Mouse (Mus musculus) adrenal gland, postnatal 36 days (tissue): ENCODE measurements at regions not wholly inside any gene's neighbourhood (a gene's known extent, or its start where the extent isn't known, plus 50 kb on each side); places are given as distances from the start of the nearest gene placed in this dataset.
A peak's percentile ranks its signal among the peaks of the same experiment; 100 is the strongest.

Experiments used
- DNase-seq, 2 experiments: peaks; one replicate each; pipeline ENCODE4 v3.0.0; 2021; ENCODE audit warnings: mixed read lengths in 1 of 2

DNA sequence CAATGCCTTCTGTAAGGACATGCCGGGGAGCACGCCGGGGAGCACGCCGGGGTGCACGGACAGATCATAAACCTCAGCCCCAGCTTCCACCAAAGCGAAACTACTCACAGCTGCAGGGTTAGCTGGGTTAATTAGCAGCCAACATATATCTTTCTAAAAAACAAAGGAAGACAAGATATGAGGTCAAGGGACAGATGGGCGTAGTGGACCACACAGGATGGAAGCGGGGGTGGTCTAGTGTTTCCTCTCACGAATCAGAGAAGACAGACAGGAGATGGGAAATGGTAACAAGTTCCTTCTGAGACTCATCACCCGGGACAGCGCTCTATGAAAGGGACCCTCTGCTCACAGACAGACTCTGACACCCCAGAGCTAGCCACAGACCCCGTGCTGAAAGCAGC lies 60.0 kb upstream of the Ajap1 start:
- no peak for DNase-seq

DNA sequence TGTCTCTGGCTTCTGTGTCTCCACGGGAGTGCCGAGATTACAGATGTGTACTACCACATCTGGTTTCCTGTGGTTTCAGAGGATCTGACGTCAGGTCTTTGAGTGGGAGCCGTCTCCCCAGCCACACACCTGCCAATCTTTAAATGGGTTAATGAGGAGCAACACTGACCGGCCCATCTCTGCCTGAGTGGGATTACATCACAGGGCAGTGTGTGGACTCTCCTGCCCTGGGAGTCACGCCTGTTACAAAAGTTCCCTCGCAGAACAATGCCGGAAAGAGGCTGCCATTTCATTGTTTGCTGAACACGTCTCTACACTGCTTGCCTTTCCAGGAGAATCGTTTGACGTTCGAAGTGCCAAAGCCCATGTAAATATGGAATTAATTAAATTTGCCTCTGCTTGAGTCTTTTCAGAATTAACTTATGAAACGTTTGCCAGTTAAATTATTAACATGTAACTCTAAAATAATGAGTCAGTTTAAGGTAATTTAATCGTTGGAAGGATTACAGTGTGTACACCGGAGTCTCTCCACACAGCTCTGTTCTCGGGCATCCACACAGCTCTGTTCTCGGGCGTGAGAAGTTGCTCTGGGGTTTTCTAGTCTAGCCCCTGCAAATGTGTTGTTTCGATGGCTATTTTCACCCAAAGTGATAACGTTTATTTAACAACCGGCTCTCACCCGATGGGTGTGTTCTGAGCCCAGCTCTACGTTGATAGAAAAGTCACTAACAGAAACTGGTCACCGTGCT lies 61.5 kb upstream of the Ajap1 start:
- DNase-seq, result no peak

DNA sequence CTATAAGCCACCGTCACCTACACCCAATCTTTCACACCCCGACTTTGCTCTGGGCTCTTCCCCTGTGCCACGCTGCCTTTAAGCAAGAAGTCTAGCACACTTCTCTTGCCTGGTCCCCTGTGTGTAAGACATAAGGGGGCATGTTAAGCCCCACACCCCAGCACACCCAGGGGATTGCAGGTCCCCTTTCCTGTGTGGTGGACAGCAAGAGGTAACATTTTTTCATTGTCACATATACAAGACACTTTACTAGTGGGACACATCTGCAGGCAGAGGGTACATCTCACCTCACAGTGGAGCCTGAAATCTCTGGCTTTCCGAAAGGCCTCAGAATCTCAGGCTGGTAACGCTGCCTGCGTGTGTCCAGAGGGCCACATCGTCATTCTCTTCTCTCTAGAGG lies 64.1 kb upstream of the Ajap1 start:
- DNase-seq, result no peak

DNA sequence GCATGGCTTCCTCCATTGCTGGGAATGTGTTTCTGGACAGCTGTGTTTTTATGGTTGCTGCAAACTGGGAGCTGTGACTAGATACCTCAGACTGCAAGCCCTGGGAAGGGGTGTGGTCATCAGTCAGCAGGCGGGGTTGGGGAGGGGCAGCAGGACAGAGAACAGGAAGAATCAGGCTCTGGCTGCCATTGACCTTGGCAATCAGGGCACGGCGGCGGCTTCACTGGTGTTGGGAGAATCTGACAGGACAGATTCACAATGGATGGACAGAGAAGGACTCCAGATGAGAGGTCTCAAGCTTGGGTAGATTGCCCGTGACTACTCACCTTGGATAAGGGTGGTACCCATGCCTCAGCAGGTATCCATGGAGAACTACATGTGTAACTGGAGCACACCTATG lies 64.5 kb upstream of the Ajap1 start:
- DNase-seq, result no peak

DNA sequence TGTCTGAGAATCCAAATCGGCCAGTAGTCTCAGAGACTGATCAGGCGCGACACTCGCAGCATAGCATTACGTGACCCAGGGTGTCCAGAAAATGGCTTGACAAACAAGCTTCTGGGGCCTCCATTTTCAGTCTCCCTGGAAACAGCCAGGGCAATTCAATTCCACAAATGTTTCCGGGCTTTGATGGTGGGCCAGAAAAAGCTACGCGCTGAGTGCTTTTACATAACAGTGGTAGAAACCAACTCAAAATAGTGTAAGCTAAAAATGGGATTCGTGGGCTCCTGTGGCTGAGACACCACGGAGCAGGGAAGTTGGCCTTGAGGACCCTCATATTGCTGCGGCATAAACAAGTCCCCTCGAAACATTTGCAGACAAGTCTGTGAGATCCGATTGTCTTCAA lies 65.3 kb upstream of the Ajap1 start:
- no peak for DNase-seq

DNA sequence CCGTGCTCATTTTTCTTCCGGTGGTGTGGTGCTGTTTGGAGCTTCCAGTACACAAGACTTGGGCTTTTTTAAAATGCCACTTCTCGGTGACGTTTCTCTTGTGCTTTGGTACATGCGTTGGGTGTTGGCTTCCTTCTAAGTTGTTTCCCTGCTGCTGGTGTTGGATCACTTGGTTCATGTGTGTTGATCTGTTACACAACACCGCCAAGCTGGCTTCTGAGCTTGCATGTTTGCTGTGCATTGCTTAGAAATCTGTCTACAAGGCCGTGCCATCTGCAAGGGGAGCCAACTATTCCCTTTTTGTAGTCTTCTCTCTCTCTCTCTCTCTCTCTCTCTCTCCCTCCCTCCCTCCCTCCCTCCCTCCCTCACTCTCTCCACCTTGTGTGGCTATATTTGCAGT lies 68.7 kb upstream of the Ajap1 start:
- DNase-seq, result no peak

DNA sequence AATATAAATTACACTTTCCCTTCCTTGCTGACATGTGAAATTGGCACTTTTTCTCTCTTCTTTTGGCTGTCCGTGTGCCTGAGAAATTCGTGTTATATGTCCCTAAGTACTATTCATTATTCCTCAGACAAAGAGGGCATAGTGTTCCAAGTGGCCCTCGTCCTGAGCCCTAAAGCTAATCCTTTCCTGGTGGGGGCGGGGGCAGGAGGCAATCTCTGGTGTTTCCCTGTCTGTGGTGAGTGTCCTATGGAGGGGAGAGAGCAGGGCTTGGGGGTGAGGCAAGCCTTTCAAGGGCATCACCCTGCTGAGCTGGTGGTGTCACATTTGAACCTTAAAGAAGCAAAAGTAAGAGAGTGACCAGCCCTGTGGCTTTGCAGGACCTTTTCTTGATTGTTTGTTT lies 69.9 kb upstream of the Ajap1 start:
- no peak for DNase-seq

DNA sequence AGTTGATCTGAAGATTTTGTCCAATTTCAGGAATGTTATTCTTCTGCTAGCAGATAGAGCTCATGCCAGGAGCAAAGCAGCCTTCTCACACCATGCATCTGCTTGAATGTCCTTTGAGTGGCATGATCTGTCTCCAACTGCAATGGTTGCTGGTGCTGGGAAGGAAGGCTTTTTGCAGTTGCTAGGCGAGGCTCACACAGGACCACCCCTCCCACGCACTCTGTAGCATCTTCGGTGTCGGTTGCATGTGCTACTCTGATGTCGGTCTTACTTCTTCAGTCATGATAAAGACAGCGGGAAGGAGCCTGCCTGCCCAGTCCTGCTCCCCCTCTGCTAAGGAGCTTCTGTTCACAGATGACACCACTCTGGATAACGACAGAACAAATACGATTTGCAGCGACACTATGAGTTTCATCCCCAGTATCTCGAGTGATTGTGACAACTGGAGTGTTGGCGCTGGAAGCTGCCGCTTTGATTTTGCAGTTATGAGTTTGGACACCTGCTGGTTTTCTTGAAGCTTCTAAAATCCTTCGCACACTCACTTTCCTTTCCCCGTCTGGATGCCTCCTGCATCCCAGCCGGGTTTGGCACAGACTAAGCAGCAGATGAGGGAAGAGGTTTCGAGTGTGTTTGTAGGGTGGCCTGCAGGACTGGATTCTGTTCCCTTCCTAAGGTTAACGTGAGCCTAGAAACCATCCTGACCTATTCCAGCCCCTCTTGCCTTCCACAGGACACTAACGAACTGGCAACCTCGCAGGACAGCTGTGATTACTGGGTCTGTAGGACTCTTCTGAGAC lies 75.4 kb upstream of the Ajap1 start:
- no peak for DNase-seq

DNA sequence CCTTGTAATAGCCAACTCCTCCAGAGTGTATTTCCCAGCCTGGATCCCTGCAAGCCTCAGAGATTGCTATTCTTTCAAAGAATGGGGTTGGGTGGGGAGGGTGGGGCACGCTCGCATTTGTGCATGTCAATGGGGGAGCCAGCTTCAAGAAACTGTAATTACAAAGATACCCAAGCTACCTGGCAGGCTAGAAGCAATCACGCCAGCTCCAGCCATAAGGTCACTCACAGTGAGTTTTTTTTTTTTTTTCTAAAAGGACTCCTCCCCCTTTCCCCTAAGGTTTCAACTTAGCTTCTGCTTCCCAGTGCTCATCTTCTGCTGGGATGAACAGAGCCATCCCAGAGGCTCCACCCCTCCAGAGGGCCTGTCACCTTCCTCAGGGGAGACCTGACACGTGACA lies 77.0 kb upstream of the Ajap1 start:
- DNase-seq, result no peak

DNA sequence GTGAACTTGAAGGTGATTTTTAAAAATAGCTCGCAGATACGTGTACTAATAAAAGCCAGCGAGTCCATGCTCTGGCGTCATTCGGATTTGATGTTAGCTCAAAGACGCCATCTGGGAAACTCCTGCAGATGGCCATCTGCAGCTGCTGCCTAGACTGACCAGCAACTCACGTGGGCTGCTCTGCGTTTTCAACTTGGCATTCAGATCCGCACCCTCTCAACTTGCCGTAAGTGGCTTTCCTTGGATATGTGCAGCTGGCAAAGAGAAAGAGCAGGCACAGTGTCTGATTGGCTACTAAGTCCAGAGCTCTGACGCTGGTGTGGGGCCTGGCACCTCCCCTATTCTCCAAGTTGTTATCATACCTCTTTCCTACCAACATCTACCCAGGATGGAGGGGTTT lies 77.6 kb upstream of the Ajap1 start:
- DNase-seq, result peak in 1 of 2 experiments; percentile 8

DNA sequence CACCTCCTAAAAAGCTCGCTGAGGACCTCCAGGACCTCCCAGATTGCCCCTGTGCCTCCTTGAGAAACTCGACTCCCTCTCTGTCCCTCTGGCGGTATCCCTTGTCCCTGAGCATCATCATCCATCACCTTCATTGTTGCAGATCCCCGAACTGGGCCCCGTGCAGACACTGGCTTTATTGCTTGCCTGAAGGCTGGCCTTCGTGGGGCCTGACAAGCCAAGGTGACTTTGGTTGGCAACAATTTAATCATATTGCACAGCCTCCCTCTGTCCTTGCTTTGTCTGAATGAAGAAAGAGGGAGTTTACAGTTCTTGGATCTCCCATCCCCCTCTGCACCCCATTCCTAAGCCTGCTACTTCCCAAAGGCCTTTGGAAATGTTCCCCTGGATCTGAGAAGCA lies 78.3 kb upstream of the Ajap1 start:
- peak; percentile 64 to 83 for DNase-seq

DNA sequence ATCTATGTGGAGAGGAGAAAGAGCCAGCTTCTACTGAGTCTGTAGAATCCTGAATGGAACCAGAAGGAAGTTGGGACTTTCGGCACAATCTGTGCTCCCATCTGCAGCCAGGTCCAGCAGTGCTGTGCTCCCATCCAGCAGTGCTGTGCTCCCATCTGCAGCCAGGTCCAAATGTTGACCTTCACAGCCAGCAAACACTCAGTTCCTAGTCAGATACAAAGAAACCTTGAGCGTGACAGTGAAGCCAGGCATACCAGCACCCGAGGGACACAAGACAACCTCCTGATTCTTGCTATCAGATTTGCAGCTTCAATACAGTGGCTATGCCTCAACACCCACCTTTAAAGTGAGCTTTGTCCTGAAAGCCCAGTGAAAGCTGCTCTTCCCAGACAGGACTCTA lies 79.4 kb upstream of the Ajap1 start:
- peak; percentile 17 to 36 for DNase-seq

DNA sequence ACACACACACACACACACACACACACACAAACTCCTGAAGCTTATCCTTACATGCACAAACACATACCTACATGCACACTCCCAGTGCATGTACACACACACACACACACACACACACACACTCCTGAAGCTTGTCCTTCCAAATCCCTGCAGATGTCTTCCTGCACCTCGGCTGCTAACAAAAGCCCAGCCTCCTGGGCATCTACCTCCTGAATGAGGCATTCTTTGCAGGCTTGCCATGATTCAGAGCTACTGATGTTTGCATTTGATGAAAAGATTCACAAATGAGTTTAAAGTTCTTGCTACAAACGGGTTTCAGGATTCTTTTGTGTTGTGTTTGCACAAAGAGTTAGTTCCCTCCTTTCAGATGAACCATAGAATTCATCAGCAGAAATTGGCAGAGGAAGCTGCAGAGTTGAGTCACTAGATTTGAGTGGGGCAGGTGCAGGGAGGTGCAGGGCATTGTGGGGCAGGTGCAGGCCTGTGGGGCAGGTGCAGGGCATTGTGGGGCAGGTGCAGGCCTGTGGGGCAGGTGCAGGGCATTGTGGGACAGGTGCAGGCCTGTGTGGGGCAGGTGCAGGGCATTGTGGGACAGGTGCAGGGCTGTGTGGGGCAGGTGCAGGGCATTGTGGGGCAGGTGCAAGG lies 84.8 kb upstream of the Ajap1 start:
- no peak for DNase-seq

DNA sequence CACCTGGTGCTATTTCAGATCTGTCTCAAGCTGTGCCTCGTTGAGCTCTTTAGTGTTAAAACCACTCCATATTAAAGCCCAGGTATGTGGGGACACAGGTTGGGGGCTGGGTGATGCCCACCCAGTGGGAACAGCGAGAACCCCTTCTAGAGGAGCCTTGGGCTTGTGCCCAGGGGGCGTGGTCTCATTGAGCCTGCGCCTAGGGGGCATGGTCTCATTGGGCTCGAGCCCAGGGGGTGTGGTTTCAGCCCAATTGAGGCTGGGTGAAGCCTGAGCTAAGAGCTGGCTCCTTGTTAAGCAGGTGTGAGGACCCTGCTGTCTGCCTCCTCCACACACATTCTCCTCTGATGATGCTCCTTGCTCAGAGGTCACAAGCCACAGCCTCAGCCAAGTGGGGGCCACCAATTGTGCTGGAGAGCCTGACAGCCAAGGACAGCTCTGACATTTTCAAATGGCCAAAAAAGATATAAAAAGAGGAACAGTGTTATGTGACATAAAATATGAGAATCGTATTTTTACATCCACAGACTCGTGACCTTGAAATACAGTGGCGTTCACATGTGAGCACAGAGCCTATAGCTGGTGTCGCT lies 90.7 kb upstream of the Ajap1 start:
- DNase-seq, result peak; percentile 40 to 44

DNA sequence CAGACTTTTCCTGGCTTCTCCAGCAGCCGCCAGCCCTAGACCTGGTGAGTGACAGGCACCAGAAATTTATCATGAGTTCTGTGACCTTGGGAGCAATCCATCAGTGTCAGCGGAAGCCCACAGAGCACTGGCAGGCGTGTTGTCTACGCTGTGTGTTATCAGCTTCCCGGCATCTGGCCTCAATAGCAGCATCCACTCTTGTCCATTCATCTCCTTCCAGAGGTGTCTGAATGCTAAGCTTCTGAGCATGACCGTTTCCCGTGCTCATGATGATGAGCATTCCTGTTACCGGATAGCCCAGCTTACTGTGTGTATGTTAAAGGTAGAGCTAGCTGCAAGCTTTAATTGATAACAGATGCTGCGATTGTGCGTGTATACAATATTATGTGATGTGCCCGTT lies 110.7 kb upstream of the Ajap1 start:
- DNase-seq, result no peak

DNA sequence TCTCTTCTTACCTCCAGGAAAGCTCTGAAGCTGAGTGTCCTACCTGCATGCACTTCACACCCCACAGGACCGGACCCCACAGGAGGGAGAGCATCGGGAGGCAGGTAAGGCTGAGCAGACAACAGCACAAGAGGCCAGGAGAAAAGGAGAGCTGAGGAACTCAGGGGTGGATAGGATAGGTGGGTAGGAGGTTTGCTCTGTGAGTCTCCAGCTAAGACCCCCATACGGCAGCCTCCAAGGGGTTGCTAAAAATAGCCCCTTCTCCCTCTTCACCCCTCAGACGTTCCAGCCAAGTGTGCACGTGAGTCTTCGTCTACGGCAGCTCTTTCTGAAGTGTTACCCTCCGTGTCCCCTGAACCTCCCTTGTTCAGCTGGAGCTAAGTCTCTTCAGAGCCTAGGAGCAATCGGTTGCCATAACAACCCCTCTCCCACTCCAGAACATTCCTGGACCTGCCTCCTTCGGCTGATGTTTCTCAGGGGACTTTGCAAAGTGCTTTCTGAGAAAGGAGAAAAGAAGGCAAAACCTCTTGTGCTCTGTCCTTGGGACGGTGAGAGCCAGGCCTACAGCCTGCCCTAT lies 117.3 kb upstream of the Ajap1 start:
- no peak for DNase-seq

DNA sequence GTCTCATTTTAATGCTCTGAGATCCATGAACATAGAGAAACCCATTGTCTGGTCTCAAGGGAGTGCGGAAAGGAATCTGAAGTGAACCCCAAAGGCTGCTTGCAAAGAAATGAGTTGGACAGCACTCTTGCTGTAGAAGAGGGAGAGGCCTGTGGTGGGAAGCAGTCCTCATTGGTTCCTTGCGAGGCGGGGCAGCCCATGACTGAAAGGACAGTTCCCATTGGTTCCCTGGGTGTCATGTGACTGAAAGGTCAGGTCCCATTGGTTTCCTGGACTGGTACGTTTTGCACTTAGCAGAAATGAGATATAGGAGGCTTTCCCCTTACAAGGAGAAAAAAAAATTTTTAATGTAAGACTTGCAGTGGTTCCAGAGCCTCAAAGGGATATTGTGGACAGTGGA lies 119.9 kb upstream of the Ajap1 start:
- no peak for DNase-seq

DNA sequence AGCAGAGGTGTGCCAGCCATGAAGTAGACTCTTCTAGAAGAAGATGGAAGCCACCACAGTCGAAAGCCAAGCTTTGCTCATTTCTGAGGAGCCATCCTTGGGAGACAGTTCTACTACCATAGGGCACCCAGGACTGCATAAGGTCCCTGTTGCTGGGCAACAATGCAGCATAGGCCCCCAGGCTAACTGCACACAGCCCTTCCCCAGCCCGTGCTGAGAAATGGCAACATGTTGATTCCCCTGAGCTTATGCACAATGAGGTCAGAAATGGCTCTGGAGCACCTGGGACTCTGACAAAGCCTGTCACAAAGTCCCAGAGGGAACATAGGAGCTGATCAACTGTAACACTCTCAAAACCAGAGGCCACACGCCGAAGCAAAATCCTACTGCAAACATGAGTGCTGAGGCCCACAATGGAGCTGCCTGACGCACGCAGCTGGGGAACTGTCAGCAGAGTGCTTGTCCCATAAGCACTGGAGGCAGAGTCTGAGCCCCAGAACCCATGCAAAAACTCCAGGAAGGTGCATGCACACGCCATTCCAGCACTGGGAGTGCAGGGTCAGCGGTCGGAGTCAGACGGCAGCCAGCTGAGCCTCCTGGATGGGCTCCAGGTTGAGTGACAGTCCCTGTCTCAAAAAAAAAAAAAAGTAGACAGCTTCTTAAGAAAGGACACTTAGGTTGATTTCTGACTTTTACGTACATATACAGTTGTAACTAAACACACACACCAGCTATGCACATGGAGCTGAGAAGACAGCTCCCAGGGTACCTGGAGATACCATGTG lies 120.6 kb upstream of the Ajap1 start:
- DNase-seq, result peak; percentile 17 to 39

DNA sequence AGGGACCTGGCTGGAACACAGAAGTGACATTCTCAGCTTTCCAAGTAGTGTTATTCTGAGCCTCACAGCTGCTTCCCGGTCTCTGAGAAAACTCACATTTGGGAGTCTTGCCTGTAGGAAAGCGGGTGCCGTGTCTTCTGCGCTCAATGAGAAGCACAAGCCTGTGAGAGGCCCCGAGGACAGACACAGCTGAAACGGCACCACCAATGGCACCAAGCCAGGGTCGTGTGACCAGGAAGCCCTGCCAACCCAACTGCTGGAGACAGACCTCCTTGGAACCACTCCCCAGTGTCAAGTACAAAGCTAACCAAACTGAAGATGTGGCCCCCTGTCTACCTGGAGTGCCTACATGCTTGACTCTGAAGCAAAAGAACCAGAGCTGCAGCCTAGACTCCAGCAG lies 121.3 kb upstream of the Ajap1 start:
- peak; percentile 83 to 88 for DNase-seq

DNA sequence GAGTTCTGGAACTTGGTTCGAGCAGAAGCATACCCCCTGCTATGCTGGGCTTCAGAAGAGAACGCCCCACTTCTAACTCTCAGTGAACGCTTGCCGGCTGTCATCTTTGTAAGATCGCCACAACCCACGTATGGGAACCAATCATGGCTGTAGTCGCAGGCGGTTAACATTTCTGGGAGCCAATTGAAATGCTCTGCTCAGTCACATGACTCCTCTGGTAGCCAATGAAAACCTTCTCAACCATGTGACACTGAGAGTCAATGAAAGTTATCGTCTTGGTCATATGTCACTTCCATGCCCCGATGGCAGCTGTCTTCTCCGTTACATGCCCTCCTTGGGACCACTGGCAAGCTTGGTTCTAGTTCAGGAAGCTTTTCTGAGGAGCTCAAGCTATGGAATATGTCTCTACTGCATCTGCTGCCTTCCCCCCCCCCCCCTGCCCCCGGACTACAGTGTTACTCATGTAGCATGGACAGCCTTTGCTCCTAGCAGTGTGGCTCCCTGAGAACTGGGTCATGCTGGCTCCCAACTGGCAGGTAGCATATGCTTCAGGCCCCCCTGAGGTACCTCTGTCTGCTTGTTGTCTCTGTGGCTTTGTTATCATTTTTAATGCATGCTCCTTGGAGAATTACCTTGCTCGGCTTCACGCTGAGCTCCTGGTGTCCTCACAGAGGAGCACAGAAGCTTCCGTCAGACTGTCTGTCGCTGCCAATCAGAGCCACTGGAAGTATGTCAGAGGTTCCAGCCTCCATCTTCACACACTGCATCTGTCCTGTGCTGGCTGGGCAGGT lies 122.3 kb upstream of the Ajap1 start:
- no peak for DNase-seq

DNA sequence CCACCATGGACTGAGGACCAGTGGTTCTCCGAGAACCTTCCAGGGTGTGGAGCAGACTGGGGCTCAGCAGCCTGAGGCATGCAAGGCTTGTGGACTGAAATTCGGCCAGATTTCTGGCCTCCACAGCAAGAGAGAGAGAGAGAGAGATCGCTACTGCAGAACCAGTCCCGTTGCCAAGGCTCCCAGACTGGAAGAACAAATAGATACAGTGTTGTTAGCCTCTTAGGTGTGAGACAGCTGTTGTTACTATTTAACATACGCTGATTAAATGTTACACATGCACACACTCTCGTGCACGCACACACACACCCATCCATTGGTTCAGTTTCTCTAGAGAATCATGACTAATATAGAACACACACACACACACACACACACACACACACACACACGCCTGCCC lies 133.4 kb upstream of the Ajap1 start:
- DNase-seq, result no peak
